Mouse (Mus musculus) 3T3-L1 (cell line): ENCODE results near the gene Med12l.

Experiments
- DNase-seq: peaks from one replicate; pipeline ENCODE4 v3.0.0-alpha.2; 2015; ENCODE audit warnings: low read depth, low spot score

The Med12l gene

GRCm38 (mm10) chr3:59243384-59243783, 237.8 kb downstream of the Med12l start:
- DNase-seq = peak; percentile 53

- peak; percentile 23 for DNase-seq
Measured at GRCm38 (mm10) chr3:59248031-59248430, 242.4 kb downstream of the Med12l start.

GRCm38 (mm10) chr3:59250454-59250853, 244.8 kb downstream of the Med12l start:
- DNase-seq = peak; percentile 28

GRCm38 (mm10) chr3:59257740-59258664, 252.4 kb downstream of the Med12l start:
- peak; percentile 27 for DNase-seq

- DNase-seq = no peak
Measured at GRCm38 (mm10) chr3:59260745-59261144, 255.1 kb downstream of the Med12l start.

GRCm38 (mm10) chr3:59261709-59262472, 256.3 kb downstream of the Med12l start:
- DNase-seq = no peak

GRCm38 (mm10) chr3:59262704-59263103, 257.1 kb downstream of the Med12l start, which contains the start of gene P2ry12:
TSS of gene P2ry12 (minus strand) at chr3:59262871.
- DNase-seq = no peak

GRCm38 (mm10) chr3:59263417-59263816, 257.8 kb downstream of the Med12l start:
- no peak for DNase-seq

- DNase-seq = no peak
Measured at GRCm38 (mm10) chr3:59263988-59264387, 258.4 kb downstream of the Med12l start.

- DNase-seq = no peak
Measured at GRCm38 (mm10) chr3:59270811-59271210, 265.2 kb downstream of the Med12l start.

- DNase-seq = no peak
Measured at GRCm38 (mm10) chr3:59277502-59278253, 272.1 kb downstream of the Med12l start.

GRCm38 (mm10) chr3:59278254-59278533, 272.6 kb downstream of the Med12l start:
- DNase-seq = no peak

- peak; percentile 48 for DNase-seq
Measured at GRCm38 (mm10) chr3:59278620-59279019, 273.0 kb downstream of the Med12l start.

- peak; percentile 98 for DNase-seq
Measured at GRCm38 (mm10) chr3:59290551-59290950, 284.9 kb downstream of the Med12l start.

- DNase-seq = no peak
Measured at GRCm38 (mm10) chr3:59293437-59294199, 288.0 kb downstream of the Med12l start.

GRCm38 (mm10) chr3:59295699-59296562, 290.3 kb downstream of the Med12l start:
- DNase-seq = peak; percentile 97

- DNase-seq = peak; percentile 96
Measured at GRCm38 (mm10) chr3:59296563-59297130, 291.0 kb downstream of the Med12l start.

- DNase-seq = no peak
Measured at GRCm38 (mm10) chr3:59297653-59298052, 292.0 kb downstream of the Med12l start.

GRCm38 (mm10) chr3:59304944-59305343, 299.3 kb downstream of the Med12l start:
- peak; percentile 39 for DNase-seq

- no peak for DNase-seq
Measured at GRCm38 (mm10) chr3:59305518-59305917, 299.9 kb downstream of the Med12l start.
